Mouse (Mus musculus): ENCODE measurements around the gene Klra2. TPM values are rescaled to one million over a fixed set of nuclear protein-coding genes. Genes with fewer than 3 reads are reported as not detected.
A peak's percentile ranks its signal among the peaks of the same experiment; 100 is the strongest.
"Not testable (repeated sequence)": the region's sequence is repeated elsewhere in the genome, so short reads cannot be mapped to it uniquely, and the experiment has no call there.

The Klra2 gene
- not detected in 2 replicates for polyA plus RNA-seq (2012)

DNA sequence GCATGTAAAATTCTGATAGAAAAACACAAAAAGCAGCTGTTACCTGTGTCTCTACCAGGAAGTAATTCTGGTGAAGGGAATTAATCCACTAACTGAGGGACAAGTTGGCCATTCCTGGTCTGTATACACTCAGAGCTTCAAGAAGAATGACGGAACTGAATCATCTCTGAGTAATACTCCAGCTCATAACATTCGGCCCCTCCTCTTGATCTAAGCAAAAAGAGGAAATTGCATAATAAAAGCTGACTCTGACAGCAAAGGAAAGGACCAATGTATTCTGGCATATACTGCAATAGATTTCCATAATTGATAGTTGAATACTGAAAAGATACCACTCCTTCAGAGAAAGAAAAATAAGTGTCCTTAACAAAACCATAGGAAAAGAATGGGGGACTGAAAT is at the start of gene Klra2:
Gene Klra2 (minus strand): TSS at position 157 of the 400 bp plus-strand sequence.
- Histone ChIP-seq H3K36me3 (ENCODE audit: control insufficient read depth) (no peaks in the 10 kb centered on the region), H3K4me3 (replicated peaks) (no peak within 1 kb of the TSS), H3K27me3 (ENCODE audit: control insufficient read depth) (no peaks in the 10 kb centered on the region), H3K4me1 (ENCODE audit: control insufficient read depth) (no peaks in the 10 kb centered on the region), H3K9me3 (ENCODE audit: control insufficient read depth, low read length) (no peaks in the 10 kb centered on the region)
- TF ChIP-seq TAL1 (IDR thresholded peaks at IDR 0.05; ENCODE audit: low read length) (no peak), GATA1 (IDR thresholded peaks at IDR 0.05; ENCODE audit: low read length) (no peak)

GRCm38 (mm10) chr6:131294435-131295112 is 47.4 kb upstream of the Klra2 start:
- Histone ChIP-seq H3K27me3 (ENCODE audit: control insufficient read depth) (no peaks in the 10 kb centered on the region), H3K4me3 (replicated peaks) (no peak overlapping the region), H3K4me1 (ENCODE audit: control insufficient read depth) (peaks cover 27% of the 10 kb centered on the region), H3K9me3 (ENCODE audit: control insufficient read depth, low read length) (no peaks in the 10 kb centered on the region), H3K36me3 (ENCODE audit: control insufficient read depth) (no peaks in the 10 kb centered on the region)
- TF ChIP-seq TAL1 (IDR thresholded peaks at IDR 0.05; ENCODE audit: low read length) (no peak), GATA1 (IDR thresholded peaks at IDR 0.05; ENCODE audit: low read length) (no peak)

- peaks cover 28% of the 10 kb centered on the region for H3K4me1 ChIP-seq (ENCODE audit: control insufficient read depth)
- H3K27me3 ChIP-seq (ENCODE audit: control insufficient read depth) = no peaks in the 10 kb centered on the region
- no peaks in the 10 kb centered on the region for H3K36me3 ChIP-seq (ENCODE audit: control insufficient read depth)
- TF ChIP-seq GATA1 (IDR thresholded peaks at IDR 0.05; ENCODE audit: low read length) (no peak), TAL1 (IDR thresholded peaks at IDR 0.05; ENCODE audit: low read length) (no peak)
- H3K4me3 ChIP-seq (replicated peaks) = peak overlapping the region; percentile 92
- no peaks in the 10 kb centered on the region for H3K9me3 ChIP-seq (ENCODE audit: control insufficient read depth, low read length)
Observed at GRCm38 (mm10) chr6:131293916-131294315, 46.8 kb upstream of the Klra2 start.

- H3K36me3 ChIP-seq (ENCODE audit: control insufficient read depth) = peaks cover 2% of the 10 kb centered on the region
- peak within 1 kb of the TSS; percentile 92 for H3K4me3 ChIP-seq (replicated peaks)
- TF ChIP-seq GATA1 (IDR thresholded peaks at IDR 0.05; ENCODE audit: low read length) (no peak), TAL1 (IDR thresholded peaks at IDR 0.05; ENCODE audit: low read length) (no peak)
- no peaks in the 10 kb centered on the region for H3K27me3 ChIP-seq (ENCODE audit: control insufficient read depth)
- peaks cover 28% of the 10 kb centered on the region for H3K4me1 ChIP-seq (ENCODE audit: control insufficient read depth)
- H3K9me3 ChIP-seq (ENCODE audit: control insufficient read depth, low read length) = no peaks in the 10 kb centered on the region
Observed at GRCm38 (mm10) chr6:131292991-131293788, 46.0 kb upstream of the Klra2 start, which contains the start of gene Magohb. TSS of gene Magohb (minus strand) at chr6:131293244.

GRCm38 (mm10) chr6:131292276-131292990 is 45.3 kb upstream of the Klra2 start:
- no peak for TF ChIP-seq GATA1 (IDR thresholded peaks at IDR 0.05; ENCODE audit: low read length)
- no peak for TF ChIP-seq TAL1 (IDR thresholded peaks at IDR 0.05; ENCODE audit: low read length)
- H3K4me3 ChIP-seq (replicated peaks) = peak overlapping the region; percentile 92
- peaks cover 28% of the 10 kb centered on the region for H3K4me1 ChIP-seq (ENCODE audit: control insufficient read depth)
- no peaks in the 10 kb centered on the region for H3K9me3 ChIP-seq (ENCODE audit: control insufficient read depth, low read length)
- H3K27me3 ChIP-seq (ENCODE audit: control insufficient read depth) = no peaks in the 10 kb centered on the region
- H3K36me3 ChIP-seq (ENCODE audit: control insufficient read depth) = peaks cover 9% of the 10 kb centered on the region

- Histone ChIP-seq H3K4me1 (ENCODE audit: control insufficient read depth) (peaks cover 28% of the 10 kb centered on the region), H3K36me3 (ENCODE audit: control insufficient read depth) (peaks cover 18% of the 10 kb centered on the region), H3K27me3 (ENCODE audit: control insufficient read depth) (no peaks in the 10 kb centered on the region), H3K9me3 (ENCODE audit: control insufficient read depth, low read length) (no peaks in the 10 kb centered on the region), H3K4me3 (replicated peaks) (no peak overlapping the region)
- TF ChIP-seq TAL1 (IDR thresholded peaks at IDR 0.05; ENCODE audit: low read length) (no peak), GATA1 (IDR thresholded peaks at IDR 0.05; ENCODE audit: low read length) (no peak)
Observed at GRCm38 (mm10) chr6:131290430-131290829, 43.3 kb upstream of the Klra2 start.

GRCm38 (mm10) chr6:131278160-131278559 is 31.0 kb upstream of the Klra2 start:
- H3K36me3 ChIP-seq (ENCODE audit: control insufficient read depth); H3K9me3 ChIP-seq (ENCODE audit: control insufficient read depth, low read length); H3K4me3 ChIP-seq (replicated peaks); H3K27me3 ChIP-seq (ENCODE audit: control insufficient read depth); H3K4me1 ChIP-seq (ENCODE audit: control insufficient read depth): not testable (repeated sequence)

DNA sequence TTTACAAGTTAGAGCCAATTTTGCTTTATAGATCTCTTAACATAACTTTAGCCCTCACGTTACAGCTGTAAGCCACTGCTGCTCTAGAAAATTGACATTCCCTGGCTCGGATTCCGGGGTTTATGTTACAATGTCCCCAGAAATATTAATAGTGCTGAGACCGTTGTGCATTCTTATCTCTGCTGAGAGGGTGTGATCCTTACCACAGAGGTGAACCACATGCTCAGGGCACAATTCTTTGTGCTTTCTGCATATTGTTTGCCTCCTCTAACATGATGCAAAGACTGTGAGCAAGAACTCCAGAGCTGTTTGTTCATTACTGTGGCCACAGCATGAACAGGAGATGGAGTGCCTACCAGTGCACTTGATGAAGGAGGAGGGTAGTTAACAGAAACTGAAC is 29.5 kb upstream of the Klra2 start:
- Histone ChIP-seq H3K36me3 (ENCODE audit: control insufficient read depth) (peaks cover 1% of the 10 kb centered on the region), H3K9me3 (ENCODE audit: control insufficient read depth, low read length) (no peaks in the 10 kb centered on the region), H3K4me3 (replicated peaks) (no peak overlapping the region), H3K4me1 (ENCODE audit: control insufficient read depth) (no peaks in the 10 kb centered on the region), H3K27me3 (ENCODE audit: control insufficient read depth) (no peaks in the 10 kb centered on the region)
- no peak for TF ChIP-seq TAL1 (IDR thresholded peaks at IDR 0.05; ENCODE audit: low read length)
- TF ChIP-seq GATA1 (IDR thresholded peaks at IDR 0.05; ENCODE audit: low read length) = no peak

- Histone ChIP-seq H3K36me3 (ENCODE audit: control insufficient read depth) (no peaks in the 10 kb centered on the region; the same call in 1 of the 2 replicates), H3K27me3 (ENCODE audit: control insufficient read depth) (no peaks in the 10 kb centered on the region), H3K9me3 (ENCODE audit: control insufficient read depth, low read length) (no peaks in the 10 kb centered on the region), H3K4me3 (replicated peaks) (no peak overlapping the region), H3K4me1 (ENCODE audit: control insufficient read depth) (no peaks in the 10 kb centered on the region)
- TF ChIP-seq TAL1 (IDR thresholded peaks at IDR 0.05; ENCODE audit: low read length) (no peak), GATA1 (IDR thresholded peaks at IDR 0.05; ENCODE audit: low read length) (no peak)
Observed at GRCm38 (mm10) chr6:131272311-131272710, 25.1 kb upstream of the Klra2 start.
